Mouse (Mus musculus) kidney, adult 2 months (tissue): ENCODE results near the gene Cfap44.

ENCODE experiments used
- CTCF ChIP-seq: fragments of 200-500 bp; conservative IDR thresholded peaks from 2 replicates; pipeline ENCODE4 v1.5.1; 2011; ENCODE audit warnings: low read depth, mild to moderate bottlenecking, control low read depth, low read length, moderate library complexity, mixed read lengths; ENCODE audit not compliant: insufficient read depth, insufficient read length
- POLR2A ChIP-seq: fragments of 200-500 bp; IDR thresholded peaks from one replicate; pipeline ENCODE4 v1.6.1; 2011; ENCODE audit warnings: low read depth, low read length, control low read depth

GRCm38 (mm10) chr16:44407211-44407610 is 12.6 kb downstream of the Cfap44 start:
- no peak for TF ChIP-seq CTCF
- TF ChIP-seq POLR2A, result no peak
